Mouse (Mus musculus) midbrain, embryonic 10.5 days (tissue): Measurements from ENCODE around the gene Zswim2. TPM values are rescaled to one million over a fixed set of nuclear protein-coding genes. Genes with fewer than 3 reads are reported as not detected.

ENCODE experiments used
- DNase-seq: peaks from one replicate; pipeline ENCODE4 v3.0.0-alpha.2; 2017; ENCODE audit warnings: low spot score
- H3K27ac ChIP-seq: fragments of 300-500 bp; sonication (generic); replicated peaks from 2 replicates; pipeline ENCODE4 v1.5.1; 2016; ENCODE audit warnings: mild to moderate bottlenecking
- H3K27me3 ChIP-seq: fragments of 300-500 bp; sonication (generic); 2 replicates; pipeline ENCODE4 v1.6.1; 2016; ENCODE audit warnings: low read depth, mild to moderate bottlenecking; ENCODE audit not compliant: poor library complexity, severe bottlenecking
- H3K36me3 ChIP-seq: fragments of 300-500 bp; sonication (generic); 2 replicates; pipeline ENCODE4 v1.6.1; 2016; ENCODE audit warnings: mild to moderate bottlenecking, moderate library complexity
- H3K4me1 ChIP-seq: fragments of 300-500 bp; sonication (generic); 2 replicates; pipeline ENCODE4 v1.6.1; 2016
- H3K4me3 ChIP-seq: fragments of 300-500 bp; sonication (generic); 2 replicates; pipeline ENCODE4 v1.5.1; 2016; ENCODE audit warnings: mild to moderate bottlenecking, moderate library complexity
- H3K9me3 ChIP-seq: fragments of 300-500 bp; sonication (generic); replicated peaks from 2 replicates; pipeline ENCODE4 v1.6.1; 2016; ENCODE audit warnings: mild to moderate bottlenecking
- WGBS: fragments of 180-500 bp; shearing (Covaris S2); methylation state at CpG from one replicate; pipeline ENCODE4 v1.1.7; 2016; 5-methylcytosine and 5-hydroxymethylcytosine counted together
- polyA plus RNA-seq: library from polyadenylated mRNA; unstranded; fragments of >200 nt; fragmentation: Nextera tagmentation; extraction: Ambion mirVana; gene quantifications from 2 replicates; pipeline ENCODE4 v1.2.1, GENCODE M21; 2016

The Zswim2 gene
- polyA plus RNA-seq, 1 experiment from 2014 or later, result not detected

DNA sequence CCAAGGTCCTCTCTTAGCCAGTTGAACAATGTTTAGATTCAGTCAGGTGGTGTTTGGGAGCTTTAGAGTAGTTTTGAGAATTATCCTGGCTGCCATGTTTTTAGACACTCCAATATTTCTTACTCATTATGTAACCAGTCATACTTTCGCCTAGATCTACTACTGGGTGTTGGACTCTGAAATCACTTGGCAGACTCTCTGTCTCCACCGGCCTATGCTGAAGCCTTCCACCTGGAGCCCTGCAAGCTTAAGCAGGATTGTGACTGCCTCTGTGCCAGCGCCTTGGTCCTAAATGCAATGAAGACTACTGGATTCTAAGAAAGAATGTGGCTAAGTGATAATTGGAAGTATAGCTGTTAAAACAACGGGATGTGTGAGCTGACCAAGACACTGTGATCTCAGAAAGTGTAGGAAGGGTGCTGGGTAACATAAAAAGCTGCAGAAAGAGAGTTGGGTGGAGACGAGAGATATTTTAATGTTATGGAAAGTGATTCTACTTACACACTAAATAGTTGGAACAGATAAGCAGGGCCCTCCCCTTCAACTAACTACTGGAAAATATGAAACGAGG, 57.1 kb downstream of the Zswim2 start:
- no peaks in the 10 kb centered on the region for H3K4me1 ChIP-seq
- no peak overlapping the region for H3K27ac ChIP-seq
- WGBS, result 88% methylated on average over 6 of the region's 6 CpGs
- H3K9me3 ChIP-seq, result no peaks in the 10 kb centered on the region
- no peak overlapping the region for H3K4me3 ChIP-seq
- no peak for DNase-seq
- no peaks in the 10 kb centered on the region for H3K27me3 ChIP-seq
- H3K36me3 ChIP-seq, result peaks cover 18% of the 10 kb centered on the region

Other genes starting within 250 kb of the Zswim2 start
- gene Itgav, start 216.8 kb downstream of the Zswim2 start, polyA plus RNA-seq, result 28.8 and 29.2 TPM in 2 replicates
- gene Fam171b, start 128.6 kb downstream of the Zswim2 start, polyA plus RNA-seq, result 24.3 and 32.6 TPM in 2 replicates
- gene Gm13698, start 14.5 kb upstream of the Zswim2 start, polyA plus RNA-seq, result not detected in 2 replicates
- not detected in 2 replicates for gene Gm13693, start 20.3 kb upstream of the Zswim2 start, polyA plus RNA-seq
- gene Gm13695, start 26.1 kb upstream of the Zswim2 start, polyA plus RNA-seq, result not detected in 2 replicates
- not detected in 2 replicates for gene Gm13696, start 31.9 kb upstream of the Zswim2 start, polyA plus RNA-seq
- gene Gm13694, start 37.7 kb upstream of the Zswim2 start, polyA plus RNA-seq, result not detected in 2 replicates
- gene Gm13697, start 43.5 kb upstream of the Zswim2 start, polyA plus RNA-seq, result not detected in 2 replicates
- not detected in 2 replicates for gene Gm13691, start 49.3 kb upstream of the Zswim2 start, polyA plus RNA-seq